Mouse (Mus musculus): ENCODE measurements at regions not wholly inside any gene's neighbourhood (a gene's known extent, or its start where the extent isn't known, plus 50 kb on each side); places are given as distances from the start of the nearest gene placed in this dataset.

GRCm38 (mm10) chr9:118204456-118204855 lies 54.5 kb upstream of the Cmc1 start:
- DNase-seq, result no peak

GRCm38 (mm10) chr9:118206483-118206882 lies 56.5 kb upstream of the Cmc1 start:
- no peak for DNase-seq

GRCm38 (mm10) chr9:118219696-118220095 lies 69.7 kb upstream of the Cmc1 start:
- DNase-seq, result no peak

GRCm38 (mm10) chr9:118221186-118221585 lies 71.2 kb upstream of the Cmc1 start:
- no peak for DNase-seq

- DNase-seq, result peak; percentile 72 to 73
These were observed 77.6 kb upstream of the Cmc1 start for GRCm38 (mm10) chr9:118227401-118228061.

GRCm38 (mm10) chr9:118228691-118229427 lies 78.9 kb upstream of the Cmc1 start:
- DNase-seq, result peak; percentile 92 to 93

- no peak for DNase-seq
These were observed 90.7 kb upstream of the Cmc1 start for GRCm38 (mm10) chr9:118240711-118241110.

GRCm38 (mm10) chr9:118246820-118247628 lies 97.0 kb upstream of the Cmc1 start:
- DNase-seq, result no peak

- DNase-seq, result peak; percentile 65 to 76
These were observed 103.9 kb upstream of the Cmc1 start for GRCm38 (mm10) chr9:118253829-118254228.

GRCm38 (mm10) chr9:118255200-118255733 lies 105.3 kb upstream of the Cmc1 start:
- no peak for DNase-seq

- DNase-seq, result no peak
These were observed 105.8 kb upstream of the Cmc1 start for GRCm38 (mm10) chr9:118255751-118256266.

- no peak for DNase-seq
These were observed 116.3 kb upstream of the Cmc1 start for GRCm38 (mm10) chr9:118266298-118266697.

GRCm38 (mm10) chr9:118271681-118272080 lies 121.7 kb upstream of the Cmc1 start:
- DNase-seq, result no peak

- DNase-seq, result no peak
These were observed 122.9 kb upstream of the Cmc1 start for GRCm38 (mm10) chr9:118272713-118273407.

GRCm38 (mm10) chr9:118285481-118285880 lies 135.5 kb upstream of the Cmc1 start:
- DNase-seq, result no peak

GRCm38 (mm10) chr9:118287606-118288005 lies 137.6 kb upstream of the Cmc1 start:
- no peak for DNase-seq

GRCm38 (mm10) chr9:118292836-118293235 lies 142.9 kb upstream of the Cmc1 start:
- peak; percentile 13 to 28 for DNase-seq

GRCm38 (mm10) chr9:118294011-118294410 lies 144.0 kb upstream of the Cmc1 start:
- peak; percentile 75 to 84 for DNase-seq

GRCm38 (mm10) chr9:118302785-118303384 lies 152.9 kb upstream of the Cmc1 start:
- no peak for DNase-seq

- no peak for DNase-seq
These were observed 159.5 kb upstream of the Eomes start for GRCm38 (mm10) chr9:118318357-118319140.

- DNase-seq, result no peak
These were observed 154.2 kb upstream of the Eomes start for GRCm38 (mm10) chr9:118323796-118324195.
